Mouse (Mus musculus): ENCODE measurements around the gene Rdh13.

The Rdh13 gene

DNA sequence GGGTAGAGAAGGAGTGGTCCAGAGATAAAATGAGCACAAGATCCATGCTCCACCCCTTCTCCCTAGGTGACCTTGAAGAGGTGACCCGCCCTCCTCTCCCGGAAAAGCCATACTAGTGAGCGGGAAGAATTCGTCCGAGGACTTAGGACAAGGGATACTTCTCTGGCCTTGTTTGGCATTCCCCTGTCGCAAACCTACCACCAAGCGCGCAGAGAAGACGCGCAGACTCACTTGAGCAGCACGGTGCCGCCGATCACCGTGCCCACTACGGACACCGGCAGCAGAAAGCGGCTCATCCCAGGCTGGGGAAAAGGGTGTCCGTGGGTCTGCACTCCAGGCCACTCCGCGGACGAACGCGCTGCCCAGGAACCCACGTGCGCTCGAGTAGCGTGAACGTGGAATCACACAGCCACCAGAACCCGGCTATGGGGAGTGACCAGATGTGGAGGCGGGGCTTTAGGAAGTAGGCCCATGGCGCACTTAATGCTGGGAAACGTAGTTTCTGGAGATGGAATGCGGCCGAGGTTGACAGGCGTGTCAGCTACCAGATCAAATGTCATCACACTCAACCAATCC is at the start of gene Rdh13:
Rdh13 (minus strand) TSS at position 434 of the 576 bp plus-strand sequence.
- peak; percentile 92 for DNase-seq (ENCODE audit: low read depth, low spot score)

DNA sequence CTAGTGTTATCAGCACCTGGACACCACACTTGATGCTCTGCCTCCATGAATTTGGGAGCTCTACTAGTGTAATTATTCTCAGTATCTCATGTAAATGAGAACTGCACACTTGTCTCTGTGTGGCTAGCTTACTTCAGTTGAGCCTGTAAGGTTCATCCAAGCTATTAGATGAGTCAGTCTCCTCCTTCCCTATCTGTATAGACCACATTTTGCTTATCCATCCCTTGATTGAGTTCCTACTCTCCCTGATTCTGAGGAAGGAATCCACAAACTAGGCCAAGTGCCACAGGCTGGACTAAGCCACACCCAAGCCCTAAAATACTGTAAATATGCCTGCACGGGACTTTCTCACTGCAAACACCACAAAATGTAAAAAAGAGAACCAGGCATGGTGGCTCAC is 48.5 kb upstream of the Rdh13 start:
- no peak for DNase-seq (ENCODE audit: low read depth, low spot score)

DNA sequence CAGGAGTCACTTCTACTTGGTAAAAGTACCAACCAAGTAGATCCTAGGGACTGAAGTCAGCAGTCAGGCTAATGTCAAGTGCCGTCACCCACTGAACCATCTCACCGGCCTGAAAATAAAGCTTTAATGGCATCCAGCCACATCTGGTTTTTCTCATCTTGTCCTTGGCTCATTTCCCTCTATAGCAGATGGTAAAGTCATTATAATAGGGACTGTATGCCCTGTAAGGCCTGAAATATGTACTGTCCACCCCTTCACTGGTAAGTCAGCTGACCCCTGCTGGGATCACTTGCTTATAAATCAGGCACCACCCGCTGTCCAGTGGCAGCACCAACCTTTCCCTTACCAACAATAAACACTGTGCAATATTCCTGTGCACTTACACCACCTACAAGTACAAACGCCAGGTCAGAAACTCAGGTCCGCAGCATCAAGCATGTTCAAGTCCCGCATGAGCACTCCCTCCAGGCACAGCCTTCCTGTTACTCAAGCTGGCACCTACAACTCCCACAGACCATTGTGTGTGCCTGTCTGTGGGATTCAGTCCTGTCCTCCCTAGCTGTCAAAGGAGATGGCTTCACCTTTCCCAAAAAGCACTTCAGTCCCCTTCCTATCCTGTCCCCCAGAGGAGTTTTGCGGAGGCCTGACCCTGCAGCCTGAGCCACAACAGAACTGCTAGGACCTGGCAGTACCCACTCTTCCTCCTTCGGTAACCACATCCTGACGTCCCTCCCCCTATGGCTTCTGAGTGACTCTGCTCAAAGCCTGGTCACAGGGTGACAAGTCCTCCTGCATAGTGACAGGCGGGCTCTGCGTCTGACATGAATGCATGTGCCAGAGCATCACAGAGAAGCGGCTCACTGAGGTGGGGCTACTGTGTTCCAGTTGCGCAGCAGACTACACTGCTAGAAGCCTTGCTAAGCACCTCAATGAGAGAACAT is 47.1 kb upstream of the Rdh13 start:
- no peak for DNase-seq (ENCODE audit: low read depth, low spot score)

DNA sequence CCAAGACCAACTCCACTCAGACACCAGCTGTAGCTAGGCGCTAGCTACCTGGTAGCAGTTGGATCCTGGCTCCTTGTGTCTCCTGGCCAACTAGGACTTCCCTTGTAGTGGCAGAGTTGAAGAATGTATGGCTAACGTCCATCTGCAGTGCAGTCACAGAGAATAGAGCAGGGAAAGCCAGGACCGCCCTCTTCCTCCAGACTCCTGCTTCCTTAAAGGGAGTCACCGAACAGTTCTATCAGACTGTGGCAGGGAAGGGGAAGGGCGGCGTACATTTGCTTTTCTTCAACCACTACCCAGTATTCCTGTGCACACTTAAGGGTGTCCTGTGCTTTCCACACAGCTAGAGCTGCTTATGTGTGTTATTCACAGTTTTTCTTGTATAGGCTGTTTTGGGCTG is 45.9 kb upstream of the Rdh13 start:
- no peak for DNase-seq (ENCODE audit: low read depth, low spot score)

DNA sequence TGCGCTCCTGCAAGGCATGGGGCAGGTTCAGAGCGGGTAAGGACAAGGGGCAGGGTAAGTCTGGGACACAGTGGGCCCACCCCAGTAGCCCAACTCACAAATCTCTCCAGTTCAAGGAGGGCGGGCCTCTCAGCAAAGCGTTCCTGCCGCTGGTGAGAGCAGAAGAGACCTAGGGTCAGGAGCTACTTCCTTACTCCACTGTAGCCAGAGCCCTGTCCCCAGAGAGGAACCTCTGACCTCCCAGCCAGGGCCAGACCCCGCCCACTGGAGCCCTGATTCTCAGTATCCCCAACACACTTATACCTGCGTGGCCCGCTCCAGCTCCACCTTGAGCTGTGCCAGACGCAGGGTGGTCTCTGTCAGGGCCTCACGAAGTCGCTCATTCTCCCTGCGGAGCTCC is 36.8 kb upstream of the Rdh13 start:
- DNase-seq (ENCODE audit: low read depth, low spot score) = no peak

DNA sequence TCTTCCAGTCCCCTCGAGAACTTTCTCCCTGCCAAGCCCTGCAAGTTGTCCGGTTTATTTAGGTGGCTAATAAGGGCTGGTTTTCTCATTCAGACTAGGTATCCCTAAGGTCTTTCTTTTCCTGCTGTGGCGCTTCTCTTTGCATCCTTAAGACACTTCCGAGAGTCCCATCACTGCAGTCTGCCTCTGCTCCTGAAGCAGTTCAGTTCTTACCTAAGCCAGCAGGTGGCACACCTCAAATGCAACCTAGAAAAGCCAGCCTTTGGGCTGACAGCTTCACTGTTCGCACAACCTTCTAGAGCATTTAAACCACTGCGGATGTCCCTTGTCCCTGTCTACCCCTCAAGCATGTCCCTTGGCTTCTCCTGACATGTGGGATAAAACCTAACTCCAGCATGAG is 34.2 kb upstream of the Rdh13 start:
- peak; percentile 42 for DNase-seq (ENCODE audit: low read depth, low spot score)

DNA sequence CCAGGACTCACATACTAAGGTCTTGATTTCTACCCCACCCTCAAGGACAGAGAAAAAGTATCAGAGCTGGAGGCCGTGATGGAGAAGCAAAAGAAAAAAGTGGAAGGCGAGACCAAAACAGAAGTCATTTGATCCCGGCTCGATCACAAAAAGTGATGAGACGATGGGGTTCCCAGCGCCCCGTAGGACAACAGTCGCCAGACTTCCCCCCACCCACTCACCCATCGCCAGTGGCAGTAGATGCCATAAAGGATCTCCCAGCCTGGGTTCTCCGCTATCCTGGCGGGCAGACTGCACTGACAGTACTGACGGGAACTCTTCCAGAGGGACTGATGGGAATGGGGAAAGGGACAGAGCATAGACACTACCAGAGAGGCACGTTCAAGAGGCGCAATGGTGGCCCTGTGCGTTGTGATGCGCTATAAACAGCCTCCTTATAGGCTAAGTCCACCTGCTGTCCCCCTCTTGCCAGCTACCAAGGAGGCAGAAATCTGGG is 33.4 kb upstream of the Rdh13 start:
- DNase-seq (ENCODE audit: low read depth, low spot score) = no peak

DNA sequence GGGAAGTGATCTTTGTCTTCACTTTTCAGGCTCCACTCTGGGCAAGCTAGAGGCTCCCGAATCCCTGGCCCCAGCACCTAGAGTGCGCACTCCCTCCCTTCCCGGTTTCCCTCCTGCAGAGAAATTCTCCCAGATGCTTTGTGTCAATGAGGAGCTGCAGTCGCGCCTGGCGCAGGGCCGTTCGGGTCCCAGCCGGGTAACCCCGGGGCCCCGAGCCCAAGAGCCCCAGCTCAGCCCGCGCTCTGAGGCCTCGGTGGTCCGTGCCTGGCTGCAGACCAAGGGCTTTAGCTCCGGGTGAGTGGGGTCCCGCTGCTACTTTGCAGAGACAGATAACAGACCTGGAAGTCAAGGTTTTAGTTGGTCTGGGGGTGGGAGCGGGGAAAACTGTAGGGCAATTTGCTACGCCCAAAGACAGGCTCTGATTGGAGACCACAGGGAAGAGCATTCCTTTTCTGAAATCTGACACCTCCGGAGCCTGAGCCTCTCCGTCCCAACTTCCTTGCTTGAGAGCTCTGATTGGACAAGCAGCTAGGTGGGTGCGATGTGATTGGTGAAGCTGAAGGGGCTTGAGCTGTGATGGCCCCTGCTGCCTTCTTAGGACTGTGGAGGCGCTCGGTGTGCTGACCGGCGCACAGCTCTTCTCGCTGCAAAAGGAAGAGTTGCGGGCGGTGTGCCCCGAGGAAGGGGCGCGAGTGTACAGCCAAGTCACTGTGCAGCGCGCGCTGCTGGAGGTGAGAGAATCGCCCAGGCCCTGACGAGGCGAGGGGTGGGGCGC is 32.8 kb upstream of the Rdh13 start:
- DNase-seq (ENCODE audit: low read depth, low spot score) = no peak

DNA sequence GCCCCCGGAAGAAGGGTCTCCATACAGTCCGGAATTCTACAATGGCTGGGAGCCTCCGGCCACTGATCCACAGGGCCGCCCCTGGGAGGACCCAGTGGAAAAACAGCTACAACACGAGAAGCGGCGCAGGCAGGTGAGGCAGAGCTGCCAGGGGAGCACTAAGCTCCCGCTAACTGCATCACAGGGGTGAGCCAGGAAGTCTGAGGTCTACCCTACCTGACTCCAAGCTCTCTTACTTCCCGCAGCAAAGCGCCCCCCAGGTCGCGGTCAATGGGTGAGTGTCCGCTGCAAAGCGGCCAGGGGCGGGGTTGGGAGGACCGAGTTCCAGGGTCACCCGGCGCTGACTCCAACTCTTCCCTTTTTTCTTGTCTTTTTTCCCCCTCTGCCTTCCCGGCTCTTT is 28.5 kb upstream of the Rdh13 start:
- no peak for DNase-seq (ENCODE audit: low read depth, low spot score)

DNA sequence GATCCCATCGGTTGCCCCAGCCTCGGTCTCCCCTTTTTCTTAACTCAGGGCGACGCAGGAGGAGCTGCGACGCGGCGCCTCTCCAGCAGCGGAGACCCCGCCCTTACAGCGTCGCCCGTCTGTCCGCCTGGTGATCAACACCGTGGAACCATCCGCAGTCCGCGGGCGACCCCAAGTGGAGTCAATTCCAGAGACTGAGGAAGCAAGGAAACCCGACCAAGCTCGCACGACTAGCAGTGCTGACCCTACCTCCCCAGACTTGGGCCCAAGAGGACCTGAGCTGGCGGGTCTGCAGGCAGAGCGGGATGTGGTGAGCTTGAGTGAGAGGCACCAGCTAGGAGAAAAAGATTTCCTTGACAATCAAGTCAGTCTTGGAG is 25.7 kb upstream of the Rdh13 start:
- DNase-seq (ENCODE audit: low read depth, low spot score) = no peak

DNA sequence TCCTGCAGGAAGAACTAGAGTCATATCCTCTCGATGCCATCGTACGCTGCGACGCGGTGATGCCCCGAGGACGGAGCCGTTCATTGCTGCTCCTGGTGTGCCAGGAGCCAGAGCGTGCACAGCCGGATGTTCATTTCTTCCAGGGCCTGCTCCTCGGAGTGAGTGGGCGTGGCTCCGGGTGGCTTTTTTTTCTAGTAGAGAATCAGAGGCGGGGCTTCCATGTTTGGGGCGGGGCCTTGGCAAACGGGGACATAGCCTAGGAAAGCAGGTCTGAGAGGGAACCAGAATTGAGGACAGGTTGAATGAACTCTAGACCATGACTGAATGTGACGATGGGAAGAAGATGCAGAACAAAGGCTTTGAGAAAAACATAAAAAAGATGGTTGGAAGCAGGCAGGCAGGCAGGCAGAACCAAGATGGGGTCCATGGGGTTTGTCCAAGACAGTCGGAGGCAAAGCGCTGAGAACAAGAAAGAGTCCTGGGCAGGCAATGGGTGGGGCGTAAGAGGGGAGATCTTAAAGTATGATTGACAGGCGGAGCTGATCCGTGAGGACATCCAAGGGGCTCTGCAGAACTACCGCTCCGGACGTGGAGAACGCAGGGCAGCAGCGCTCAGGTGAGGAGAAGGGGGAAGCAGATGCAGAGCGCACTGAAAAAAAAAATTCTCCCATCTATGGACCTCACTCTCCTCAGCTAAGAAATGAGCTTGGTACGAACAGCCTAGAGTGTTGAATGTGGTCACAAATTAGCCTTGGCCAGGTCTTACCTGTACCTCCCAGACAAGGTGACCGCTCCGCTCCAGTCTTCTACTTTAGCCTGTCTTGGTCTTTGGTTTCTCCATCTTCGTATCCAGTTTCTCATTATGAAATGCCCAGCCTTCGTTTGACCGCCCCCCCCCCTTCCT is 25.1 kb upstream of the Rdh13 start:
- no peak for DNase-seq (ENCODE audit: low read depth, low spot score)

DNA sequence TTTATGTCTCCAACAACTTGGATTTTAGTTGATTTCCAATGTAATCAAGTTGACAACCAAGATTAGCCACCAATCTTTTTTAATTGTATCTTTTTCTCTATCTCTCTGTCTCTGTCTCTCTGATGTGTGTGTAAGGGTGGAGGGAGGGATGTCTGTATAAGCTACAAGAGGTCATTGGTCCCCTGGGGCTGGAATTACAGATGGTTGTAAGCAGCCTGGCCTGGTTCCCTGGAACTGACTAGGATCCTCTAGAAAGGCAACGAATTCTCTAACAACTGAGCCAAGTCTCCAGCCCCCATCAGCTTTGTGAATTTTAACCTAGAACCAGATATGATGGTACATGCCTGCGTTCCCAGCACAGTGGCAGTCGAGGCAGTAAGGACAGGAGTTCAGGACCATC is 22.4 kb upstream of the Rdh13 start:
- no peak for DNase-seq (ENCODE audit: low read depth, low spot score)

DNA sequence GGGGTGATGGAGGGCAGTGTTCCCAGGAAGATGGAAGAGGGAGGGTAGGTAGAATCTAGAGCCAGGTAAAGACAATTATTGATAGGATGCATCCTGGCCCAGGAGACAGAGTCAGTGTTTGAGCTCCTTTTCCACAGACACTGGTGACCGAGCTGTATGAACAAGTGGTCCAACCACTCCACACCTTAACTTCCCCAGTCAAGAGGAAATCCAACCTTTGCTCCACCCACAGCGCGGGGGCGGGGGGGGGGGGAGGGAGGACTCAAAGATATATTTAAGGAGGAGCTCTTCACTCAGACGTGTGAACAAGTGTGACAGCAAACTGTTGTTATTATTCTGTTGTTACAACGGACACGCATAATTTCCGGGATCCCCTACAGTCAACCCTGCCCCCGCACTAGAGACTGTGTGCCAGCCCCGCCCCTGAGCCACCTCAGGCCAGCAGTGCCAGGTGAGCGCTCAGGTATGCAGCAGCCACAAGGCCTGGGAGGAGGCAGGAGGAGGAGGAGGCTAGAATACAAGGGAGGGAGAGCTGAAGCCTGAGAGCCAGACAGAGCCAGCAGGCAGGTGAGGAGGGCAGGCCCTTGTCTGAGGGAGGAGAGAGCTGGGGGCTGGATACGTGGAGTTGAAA is 18.9 kb upstream of the Rdh13 start:
- DNase-seq (ENCODE audit: low read depth, low spot score) = no peak

DNA sequence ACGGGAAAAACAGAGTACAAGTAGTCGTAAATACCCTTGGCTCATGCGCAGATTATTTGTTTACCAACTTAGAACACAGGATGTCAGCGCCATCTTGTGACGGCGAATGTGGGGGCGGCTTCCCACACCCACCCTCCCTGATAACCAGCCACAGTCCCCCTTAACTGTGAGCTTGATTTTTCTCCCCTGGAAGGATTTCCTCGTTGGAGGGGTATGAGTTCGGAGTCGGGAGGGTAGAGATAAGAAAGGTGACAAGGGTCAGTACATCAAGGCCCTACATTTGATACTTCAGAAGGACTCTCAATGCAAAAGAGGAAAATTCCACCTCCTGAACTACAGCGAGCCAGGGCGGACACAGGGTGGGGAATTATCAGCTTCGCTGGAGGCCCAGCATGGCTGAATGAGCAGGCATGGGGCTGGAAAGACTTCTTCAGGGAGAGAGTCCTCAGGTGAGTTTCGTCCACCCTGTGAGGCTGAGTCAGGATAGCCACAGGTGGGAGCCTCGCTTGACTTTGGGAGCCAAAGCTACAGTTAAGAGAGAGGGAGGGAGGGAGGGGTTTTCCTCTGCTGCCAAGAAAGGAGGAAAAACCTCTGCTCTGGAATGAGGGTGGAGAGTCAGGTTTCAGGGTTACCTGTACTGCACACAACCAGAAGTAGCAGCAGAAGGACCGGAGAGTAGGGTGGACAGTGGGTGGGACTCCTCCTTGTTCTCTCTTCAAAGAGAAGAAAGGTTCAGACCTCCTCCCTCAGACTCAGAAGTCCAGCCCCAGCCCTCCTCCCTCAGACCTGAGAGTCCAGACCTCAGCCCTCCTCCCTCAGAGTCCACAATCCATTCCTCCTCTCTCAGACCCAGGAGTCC is 15.4 kb upstream of the Rdh13 start, which contains the start of gene Eps8l1:
Eps8l1 (plus strand) TSS at position 99 of the 859 bp plus-strand sequence.
- DNase-seq (ENCODE audit: low read depth, low spot score) = no peak

DNA sequence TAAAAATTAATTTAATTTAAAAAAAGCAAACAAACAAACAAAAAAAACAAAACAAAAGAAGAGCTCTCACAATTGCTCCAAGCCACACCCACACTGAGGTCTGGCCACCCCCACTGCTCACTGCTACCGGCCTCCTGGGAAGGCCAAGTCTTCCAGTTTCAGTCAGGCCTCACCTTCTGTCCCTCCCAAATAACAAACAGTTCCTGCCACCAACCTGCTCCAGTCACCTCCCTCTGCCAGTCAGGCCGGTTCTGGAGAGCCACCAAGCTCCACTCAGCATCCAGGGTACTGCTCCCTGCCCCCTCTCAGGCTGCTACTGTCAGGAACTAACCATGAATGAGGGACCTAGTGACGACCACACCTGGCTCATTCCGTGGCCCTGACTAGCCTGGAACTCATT is 7.2 kb upstream of the Rdh13 start:
- no peak for DNase-seq (ENCODE audit: low read depth, low spot score)

DNA sequence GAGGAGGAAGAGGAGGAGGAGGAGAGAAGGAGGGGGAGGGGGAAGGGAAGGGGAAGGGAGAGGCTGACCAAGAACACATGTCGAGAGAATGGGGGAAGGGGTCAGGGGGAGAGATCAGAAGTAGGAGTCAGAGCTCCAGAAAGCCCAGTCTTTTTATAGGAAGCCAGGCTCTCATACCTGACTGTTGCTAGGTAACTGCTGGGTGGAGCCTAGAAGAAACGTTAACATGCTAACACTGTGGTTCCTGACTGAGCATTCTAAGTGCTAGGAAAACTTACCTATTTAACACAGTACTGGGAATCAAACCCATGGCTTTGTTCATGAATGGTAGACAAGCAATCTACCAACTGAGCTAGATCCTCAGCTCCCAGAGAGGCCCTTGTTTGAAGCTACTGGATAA is 3.8 kb upstream of the Rdh13 start:
- DNase-seq (ENCODE audit: low read depth, low spot score) = no peak

DNA sequence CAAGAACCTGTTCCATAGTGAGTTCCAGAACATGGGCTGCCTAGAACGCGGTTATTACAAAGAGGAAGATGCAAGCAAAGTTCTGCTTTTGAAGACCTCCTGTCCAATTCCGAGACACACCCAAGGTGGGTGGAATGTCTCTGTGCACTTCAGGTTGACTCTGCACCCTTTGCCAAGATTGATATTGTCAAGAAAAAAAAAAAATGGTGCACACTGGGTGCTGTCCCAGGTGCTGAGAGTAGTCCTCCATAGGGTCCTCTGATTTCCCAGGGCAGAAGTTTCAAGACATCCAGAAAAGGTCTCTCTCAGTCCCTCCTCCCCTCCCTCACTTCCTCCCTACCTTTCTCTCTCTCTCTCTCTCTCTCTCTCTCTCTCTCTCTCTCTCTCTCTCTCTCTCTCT is 3.0 kb upstream of the Rdh13 start:
- no peak for DNase-seq (ENCODE audit: low read depth, low spot score)

DNA sequence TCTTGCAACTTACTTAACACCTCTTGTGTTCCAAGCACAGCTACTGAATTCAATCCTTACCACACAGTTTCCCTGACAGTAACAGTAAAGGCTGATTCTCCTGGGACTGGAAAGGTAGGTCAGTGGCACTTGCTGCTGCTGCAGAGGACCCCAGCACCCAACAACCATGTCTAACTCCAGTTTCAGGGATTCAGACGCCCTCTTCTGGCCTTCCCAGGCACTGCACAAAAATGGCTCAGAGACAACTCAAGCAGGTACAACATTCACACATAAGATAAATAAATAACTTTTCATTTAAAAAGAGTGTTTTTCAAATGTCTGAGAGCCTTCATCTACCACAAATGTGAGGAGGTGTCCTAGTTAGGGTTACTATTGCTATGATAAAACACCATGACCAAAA is 1.7 kb upstream of the Rdh13 start:
- DNase-seq (ENCODE audit: low read depth, low spot score) = peak; percentile 45

DNA sequence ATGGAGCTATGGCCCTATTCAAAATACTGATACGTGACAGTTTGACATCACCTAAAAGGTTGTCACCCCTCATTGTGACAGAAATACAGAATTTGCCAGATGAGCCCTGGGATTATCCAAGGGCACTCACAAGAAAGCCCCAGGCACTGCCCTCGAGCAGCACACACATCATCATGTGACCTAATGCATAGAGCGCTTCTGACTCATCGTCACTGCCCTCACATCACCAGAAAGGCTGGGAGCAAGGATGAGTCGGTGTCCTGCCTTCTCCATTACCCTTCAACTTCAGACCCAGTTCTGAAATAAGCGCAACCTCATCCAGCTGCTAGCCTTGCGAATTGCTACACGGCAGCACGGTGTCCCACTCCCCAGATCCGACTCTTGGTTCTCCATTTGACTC is 4.9 kb downstream of the Rdh13 start:
- no peak for DNase-seq (ENCODE audit: low read depth, low spot score)

DNA sequence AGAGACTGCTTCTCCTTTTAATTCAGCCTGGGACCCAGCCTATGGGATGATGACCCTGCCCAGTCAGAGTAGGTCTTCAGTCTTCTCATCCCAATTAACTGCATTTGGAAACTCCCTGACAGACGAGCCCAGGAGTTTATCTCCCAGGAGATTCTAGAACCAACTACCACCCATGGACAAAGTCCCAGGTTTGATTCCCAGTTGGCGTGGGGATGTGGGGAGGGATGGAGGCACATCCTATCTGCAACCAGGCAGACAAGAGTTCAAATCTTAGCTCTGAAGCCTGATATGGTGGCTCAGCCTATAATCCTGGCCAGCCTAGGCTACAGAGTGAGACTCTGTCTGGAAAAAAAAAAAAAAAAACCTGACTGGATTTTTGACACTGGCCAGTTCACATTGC is 7.7 kb downstream of the Rdh13 start:
- no peak for DNase-seq (ENCODE audit: low read depth, low spot score)
